Comparison of ENCODE assay signal across 20 mouse cellular contexts in genomic region chr2:84720718-84721117, GRCm38 (mm10). TPM values are rescaled to one million over a fixed set of nuclear protein-coding genes. Genes with fewer than 3 reads are reported as not detected.
DNase-seq lines count a peak whose midpoint lies in the region; ATAC-seq and TF ChIP-seq lines count a peak whose summit lies in the region.
"Had no signal": no experiment of that assay in that cellular context is flagged by ENCODE, and none has a peak within 500 bp of the region (broad histone marks: within the 10 kb centered on the region; RNA-seq: fewer than 3 reads in every experiment).

No protein-coding gene starts in this region.

- no peak overlapping the region for H3K4me3 ChIP-seq in liver, embryonic 15.5 days (replicated peaks)
- no peak overlapping the region for H3K4me3 ChIP-seq in liver, embryonic 11.5 days (ENCODE audit: low read depth, low read length)
- H3K4me3 ChIP-seq in ES-E14 (ENCODE audit: insufficient read depth in 1 of 2, low read depth in 1 of 2, low read length in 2 of 2, poor library complexity in 1 of 2, severe bottlenecking in 1 of 2) = no peak overlapping the region
- no peak overlapping the region for H3K4me3 ChIP-seq in kidney, embryonic 15.5 days (replicated peaks)
- H3K4me3 ChIP-seq: embryonic facial prominence, embryonic 10.5 days; embryonic facial prominence, embryonic 12.5 days; forebrain, embryonic 13.5 days; forebrain, embryonic 15.5 days had no signal

- H3K27me3 ChIP-seq in liver, embryonic 15.5 days = no peaks in the 10 kb centered on the region
- H3K27me3 ChIP-seq in liver, embryonic 11.5 days (replicated peaks; ENCODE audit: control insufficient read depth, insufficient read depth, low read length) = no peaks in the 10 kb centered on the region
- H3K27me3 ChIP-seq in kidney, embryonic 15.5 days = no peaks in the 10 kb centered on the region
- H3K27me3 ChIP-seq: embryonic facial prominence, embryonic 12.5 days; forebrain, embryonic 13.5 days; forebrain, embryonic 15.5 days; Patski had no signal

- no peaks in the 10 kb centered on the region for H3K9me3 ChIP-seq in liver, embryonic 15.5 days (replicated peaks)
- H3K9me3 ChIP-seq in liver, embryonic 11.5 days (ENCODE audit: control insufficient read depth, low read length) = no peaks in the 10 kb centered on the region
- H3K9me3 ChIP-seq in ES-E14 (ENCODE audit: control insufficient read depth, insufficient read depth, low read depth, low read length) = no peaks in the 10 kb centered on the region
- H3K9me3 ChIP-seq in kidney, embryonic 15.5 days (replicated peaks) = no peaks in the 10 kb centered on the region
- H3K9me3 ChIP-seq: embryonic facial prominence, embryonic 10.5 days; embryonic facial prominence, embryonic 12.5 days; forebrain, embryonic 13.5 days; forebrain, embryonic 15.5 days had no signal

- ATAC-seq in liver, embryonic 15.5 days (ENCODE audit: insufficient read depth) = no peak
- no peak for ATAC-seq in liver, embryonic 11.5 days (replicated peaks; ENCODE audit: low FRiP score)
- no peak for ATAC-seq in kidney, embryonic 15.5 days (replicated peaks; ENCODE audit: low FRiP score)
- ATAC-seq: activated CD4-positive, CD25-positive, alpha-beta regulatory T cell, adult 4 months; forebrain, embryonic 13.5 days; forebrain, embryonic 15.5 days; forebrain, postnatal 0 days; Patski had no signal

- 0 out of 2 replicates have a peak overlapping the region, but pooled peaks have one; percentile 19 for H3K27ac ChIP-seq in liver, embryonic 15.5 days (replicated peaks)
- H3K27ac ChIP-seq in liver, embryonic 11.5 days (ENCODE audit: low read depth, low read length) = no peak overlapping the region
- H3K27ac ChIP-seq in ES-E14 (ENCODE audit: insufficient read depth, low read depth, low read length, poor library complexity, severe bottlenecking) = no peak overlapping the region
- H3K27ac ChIP-seq in kidney, embryonic 15.5 days = no peak overlapping the region
- H3K27ac ChIP-seq: embryonic facial prominence, embryonic 10.5 days; embryonic facial prominence, embryonic 12.5 days; forebrain, embryonic 13.5 days; forebrain, embryonic 15.5 days had no signal

- H3K4me1 ChIP-seq in liver, embryonic 15.5 days (replicated peaks) = peaks cover 66% of the 10 kb centered on the region
- H3K4me1 ChIP-seq in liver, embryonic 11.5 days (replicated peaks; ENCODE audit: control insufficient read depth, insufficient read depth, low read length) = peaks cover 14% of the 10 kb centered on the region
- H3K4me1 ChIP-seq in ES-E14 (ENCODE audit: control insufficient read depth in 2 of 2, insufficient read depth in 2 of 2, low read length in 2 of 2, poor library complexity in 1 of 2) = peaks cover 0 to 3% of the 10 kb centered on the region in 2 experiments; a peak in 1 of 4 replicates
- peaks cover 16% of the 10 kb centered on the region for H3K4me1 ChIP-seq in kidney, embryonic 15.5 days

- H3K36me3 ChIP-seq in liver, embryonic 15.5 days (replicated peaks) = peaks cover 55% of the 10 kb centered on the region
- H3K36me3 ChIP-seq in liver, embryonic 11.5 days (ENCODE audit: control insufficient read depth, insufficient read depth, low read length) = peaks cover 12% of the 10 kb centered on the region
- peaks cover 11% of the 10 kb centered on the region for H3K36me3 ChIP-seq in ES-E14 (ENCODE audit: control insufficient read depth, insufficient read depth, low read length, poor library complexity, severe bottlenecking)
- peaks cover 41% of the 10 kb centered on the region for H3K36me3 ChIP-seq in kidney, embryonic 15.5 days

- DNase-seq in liver, embryonic 11.5 days (ENCODE audit: low spot score) = no peak
- DNase-seq in ES-E14 (ENCODE audit: low read depth, low spot score) = no peak
- no peak for DNase-seq in frontal cortex, postnatal 36 days (ENCODE audit: low spot score in 2 of 2)
- DNase-seq: adrenal gland, adult 8-10 months; adrenal gland, postnatal 14 days; adrenal gland, postnatal 36 days; cerebellum, adult 11-12 months; cerebellum, adult 2 months; cerebellum, adult 9-10 months; cerebellum, postnatal 10 days; cerebellum, postnatal 25 days; forebrain, postnatal 0 days had no signal

- 88% methylated on average over 2 of the region's 2 CpGs for WGBS in liver, embryonic 15.5 days (ENCODE audit: insufficient replicate concordance)
- WGBS in liver, embryonic 11.5 days = 97% methylated on average over 2 of the region's 2 CpGs
- whole genome bisulfite sequencing in kidney, embryonic 15.5 days = 90% methylated on average over 2 of the region's 2 CpGs

- no peak overlapping the region for H3K4me2 ChIP-seq in liver, embryonic 15.5 days
- H3K4me2 ChIP-seq in liver, embryonic 11.5 days = no peak overlapping the region
- H3K4me2 ChIP-seq in kidney, embryonic 15.5 days = no peak overlapping the region
- H3K4me2 ChIP-seq: embryonic facial prominence, embryonic 12.5 days; forebrain, embryonic 13.5 days; forebrain, embryonic 15.5 days had no signal

- in situ Hi-C loops in ES-E14 (cut with MboI; ENCODE audit: low sequenced_read_pairs in 2 of 2, unreplicated experiment in 2 of 2) = no loop called here

- no peak overlapping the region for H3K9ac ChIP-seq in liver, embryonic 15.5 days
- no peak overlapping the region for H3K9ac ChIP-seq in liver, embryonic 11.5 days (ENCODE audit: low read depth, low read length)
- no peak overlapping the region for H3K9ac ChIP-seq in ES-E14 (ENCODE audit: insufficient read depth, low read depth, low read length, poor library complexity, severe bottlenecking)
- no peak overlapping the region for H3K9ac ChIP-seq in kidney, embryonic 15.5 days
- H3K9ac ChIP-seq: embryonic facial prominence, embryonic 12.5 days; forebrain, embryonic 13.5 days; forebrain, embryonic 15.5 days; forebrain, postnatal 0 days had no signal

TF ChIP-seq in ES-E14, 5 proteins besides CTCF, POLR2A, EP300 and RAD21:
- 0 out of 2 replicates have a peak, but pooled peaks have one; percentile 50 for TF ChIP-seq ZNF384 (IDR thresholded peaks at IDR 0.05; ENCODE audit: low read depth, low read length)
- no peak for TF ChIP-seq MAFK (IDR thresholded peaks at IDR 0.05; ENCODE audit: insufficient read depth, low read depth, low read length)

RNA-seq across cellular contexts. Expression of gene Zdhhc5, which starts 5.7 kb away (rescaled TPM):
- polyA plus RNA-seq in liver, embryonic 15.5 days (2015; fragmentation: Nextera tagmentation; extraction: Ambion mirVana) = 17.3 and 18.4 TPM in 2 replicates
- 26.5 and 28.8 TPM in 2 replicates for polyA plus RNA-seq in liver, embryonic 11.5 days (2014; fragmentation: Nextera tagmentation; extraction: Ambion mirVana)
- 34.8 and 39.0 TPM in 2 replicates for total RNA-seq in ES-E14 (2012; rRNA removed)
- 29.8 and 30.2 TPM in 2 replicates for polyA plus RNA-seq in kidney, embryonic 15.5 days (2015; fragmentation: Nextera tagmentation; extraction: Ambion mirVana)

RNA-seq across cellular contexts. Expression of gene Clp1, which starts 6.4 kb away (rescaled TPM):
- 53.9 and 59.7 TPM in 2 replicates for polyA plus RNA-seq in liver, embryonic 15.5 days (2015; fragmentation: Nextera tagmentation; extraction: Ambion mirVana)
- 59.3 and 63.4 TPM in 2 replicates for polyA plus RNA-seq in liver, embryonic 11.5 days (2014; fragmentation: Nextera tagmentation; extraction: Ambion mirVana)
- 28.6 and 36.4 TPM in 2 replicates for total RNA-seq in ES-E14 (2012; rRNA removed)
- polyA plus RNA-seq in kidney, embryonic 15.5 days (2015; fragmentation: Nextera tagmentation; extraction: Ambion mirVana) = 29.1 and 31.6 TPM in 2 replicates

RNA-seq across cellular contexts. Expression of gene Ypel4, which starts 13.1 kb away (rescaled TPM):
- 66.9 and 75.7 TPM in 2 replicates for polyA plus RNA-seq in liver, embryonic 15.5 days (2015; fragmentation: Nextera tagmentation; extraction: Ambion mirVana)
- 11.4 and 14.2 TPM in 2 replicates for polyA plus RNA-seq in liver, embryonic 11.5 days (2014; fragmentation: Nextera tagmentation; extraction: Ambion mirVana)
- 0.89 and 1.8 TPM in 2 replicates for total RNA-seq in ES-E14 (2012; rRNA removed)
- 8.7 and 9.4 TPM in 2 replicates for polyA plus RNA-seq in kidney, embryonic 15.5 days (2015; fragmentation: Nextera tagmentation; extraction: Ambion mirVana)

RNA-seq across cellular contexts. Expression of gene Gm19426, which starts 22.7 kb away (rescaled TPM):
- polyA plus RNA-seq in liver, embryonic 15.5 days (2015; fragmentation: Nextera tagmentation; extraction: Ambion mirVana) = 1.4 and 1.5 TPM in 2 replicates
- polyA plus RNA-seq in liver, embryonic 11.5 days (2014; fragmentation: Nextera tagmentation; extraction: Ambion mirVana) = 2.9 and 3.3 TPM in 2 replicates
- 13.1 and 14.6 TPM in 2 replicates for total RNA-seq in ES-E14 (2012; rRNA removed)
- 13.2 and 13.7 TPM in 2 replicates for polyA plus RNA-seq in kidney, embryonic 15.5 days (2015; fragmentation: Nextera tagmentation; extraction: Ambion mirVana)
- polyA plus RNA-seq: activated CD4-positive, CD25-positive, alpha-beta regulatory T cell, adult 4 months had no signal

RNA-seq across cellular contexts. Expression of gene Tmx2, which starts 41.8 kb away (rescaled TPM):
- polyA plus RNA-seq in liver, embryonic 15.5 days (2015; fragmentation: Nextera tagmentation; extraction: Ambion mirVana) = 71.2 and 71.8 TPM in 2 replicates
- polyA plus RNA-seq in liver, embryonic 11.5 days (2014; fragmentation: Nextera tagmentation; extraction: Ambion mirVana) = 115 and 125 TPM in 2 replicates
- total RNA-seq in ES-E14 (2012; rRNA removed) = 160 and 193 TPM in 2 replicates
- polyA plus RNA-seq in kidney, embryonic 15.5 days (2015; fragmentation: Nextera tagmentation; extraction: Ambion mirVana) = 174 and 179 TPM in 2 replicates
